Mouse (Mus musculus): Measurements from ENCODE around the gene H1fx. TPM values are rescaled to one million over a fixed set of nuclear protein-coding genes. Genes with fewer than 3 reads are reported as not detected.

The H1fx gene
- 0.70 TPM for total RNA-seq (2023)

DNA sequence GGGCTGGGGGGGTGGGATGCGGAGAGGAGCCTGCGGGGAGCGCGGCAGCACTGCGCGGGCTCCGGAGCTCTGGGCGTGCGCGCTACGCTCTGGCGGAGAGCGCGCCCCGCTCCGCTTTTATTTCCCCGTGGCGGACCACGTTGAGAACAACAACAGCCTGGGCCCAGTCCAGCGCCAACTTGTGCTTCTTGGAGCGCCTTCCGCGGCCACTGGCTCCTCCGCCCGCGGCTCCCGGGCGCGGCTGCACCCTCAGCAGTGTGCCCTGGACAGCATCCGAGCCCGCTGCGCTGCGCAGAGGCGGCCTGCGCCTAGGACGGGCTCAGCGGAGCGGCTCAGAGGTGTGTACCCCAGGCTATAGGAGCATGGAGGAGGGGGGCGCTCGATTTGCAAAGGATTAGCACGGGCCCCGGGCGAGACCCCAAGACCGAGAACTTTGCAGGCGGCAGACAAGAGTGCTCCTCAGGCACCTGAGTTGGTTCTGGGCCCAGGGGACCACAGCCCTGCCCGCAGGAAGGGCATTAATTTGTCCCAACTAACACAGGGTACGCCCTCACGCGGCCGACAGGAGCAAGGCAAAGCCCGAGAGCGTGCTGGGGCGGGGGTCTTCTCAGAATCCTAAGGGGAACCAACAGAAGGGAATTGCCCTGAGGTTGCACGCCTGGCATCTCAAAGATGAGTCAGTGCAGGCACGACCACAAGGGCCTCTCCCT lies at the start of gene H1fx:
H1fx (minus strand) TSS at position 91 of the 710 bp plus-strand sequence.

Other genes with a start within 250 kb of the H1fx start
- not detected for gene Gp9, start 203.6 kb downstream of the H1fx start, total RNA-seq (2023)
- 24.9 TPM for gene Rab43, start 169.5 kb downstream of the H1fx start, total RNA-seq (2023)
- gene Gm45140, start 145.8 kb downstream of the H1fx start, total RNA-seq (2023), result 3.7 TPM
- gene Isy1, start 142.8 kb downstream of the H1fx start, total RNA-seq (2023), result 106 TPM
- 483 TPM for gene Cnbp, start 130.5 kb downstream of the H1fx start, total RNA-seq (2023)
- gene Copg1, start 93.8 kb downstream of the H1fx start, total RNA-seq (2023), result 162 TPM
- gene Hmces, start 67.7 kb downstream of the H1fx start, total RNA-seq (2023), result 34.9 TPM
- gene Rab7, start 63.6 kb upstream of the H1fx start, total RNA-seq (2023), result 139 TPM
- 77.0 TPM for gene Rpn1, start 102.8 kb upstream of the H1fx start, total RNA-seq (2023)
- gene Gata2, start 212.3 kb upstream of the H1fx start, total RNA-seq (2023), result not detected
- gene Dnajb8, start 240.6 kb upstream of the H1fx start, total RNA-seq (2023), result not detected

All from CD8-positive naive resting alpha-beta T cell, adult 57 days (primary cell).